Mouse (Mus musculus) 3T3-L1 (cell line): ENCODE data around the gene Plekho2.

Source experiments
- DNase-seq: peaks from one replicate; pipeline ENCODE4 v3.0.0-alpha.2; 2015; ENCODE audit warnings: low read depth, low spot score

Plekho2 gene

GRCm38 (mm10) chr9:65555001-65555405 lies 24.8 kb downstream of the Plekho2 start:
- peak; percentile 71 for DNase-seq

- DNase-seq, result no peak
These were observed 27.1 kb downstream of the Plekho2 start for GRCm38 (mm10) chr9:65552711-65553110.

GRCm38 (mm10) chr9:65552141-65552540 lies 27.7 kb downstream of the Plekho2 start:
- no peak for DNase-seq

- DNase-seq, result peak; percentile 99
These were observed 28.8 kb downstream of the Plekho2 start for GRCm38 (mm10) chr9:65551035-65551434.

GRCm38 (mm10) chr9:65550079-65550831 lies 29.6 kb downstream of the Plekho2 start:
- DNase-seq, result peak; percentile 90

- peak; percentile 74 for DNase-seq
These were observed 30.2 kb downstream of the Plekho2 start for GRCm38 (mm10) chr9:65549643-65550042.

- DNase-seq, result peak; percentile 52
These were observed 30.7 kb downstream of the Plekho2 start for GRCm38 (mm10) chr9:65549139-65549538.

GRCm38 (mm10) chr9:65548311-65548710 lies 31.5 kb downstream of the Plekho2 start:
- no peak for DNase-seq

GRCm38 (mm10) chr9:65547844-65548243 lies 32.0 kb downstream of the Plekho2 start:
- DNase-seq, result no peak

- no peak for DNase-seq
These were observed 32.7 kb downstream of the Plekho2 start for GRCm38 (mm10) chr9:65547111-65547510.

- peak; percentile 87 for DNase-seq
These were observed 33.5 kb downstream of the Plekho2 start for GRCm38 (mm10) chr9:65546413-65546695.

GRCm38 (mm10) chr9:65545635-65546412 lies 34.0 kb downstream of the Plekho2 start:
- peak; percentile 67 for DNase-seq

- DNase-seq, result peak; percentile 49
These were observed 37.7 kb downstream of the Plekho2 start for GRCm38 (mm10) chr9:65542111-65542524.

GRCm38 (mm10) chr9:65541126-65542068 lies 38.4 kb downstream of the Plekho2 start:
- peak; percentile 95 for DNase-seq

GRCm38 (mm10) chr9:65539697-65540096 lies 40.1 kb downstream of the Plekho2 start:
- DNase-seq, result no peak

GRCm38 (mm10) chr9:65537901-65538630 lies 41.8 kb downstream of the Plekho2 start:
- no peak for DNase-seq

GRCm38 (mm10) chr9:65536491-65536890 lies 43.3 kb downstream of the Plekho2 start:
- DNase-seq, result no peak

GRCm38 (mm10) chr9:65535789-65536469 lies 43.9 kb downstream of the Plekho2 start:
- no peak for DNase-seq

- peak; percentile 55 for DNase-seq
These were observed 44.6 kb downstream of the Plekho2 start for GRCm38 (mm10) chr9:65535191-65535722.

GRCm38 (mm10) chr9:65534111-65534510 lies 45.7 kb downstream of the Plekho2 start:
- DNase-seq, result no peak
